Mouse (Mus musculus) hindbrain, embryonic 11.5 days (tissue): ENCODE measurements around the gene Adap2. TPM values are rescaled to one million over a fixed set of nuclear protein-coding genes. Genes with fewer than 3 reads are reported as not detected.
A peak's percentile ranks its signal among the peaks of the same experiment; 100 is the strongest.

Experiments used
- ATAC-seq: fragments of 200-750 bp; cut with Nextera tagmentation; 2 replicates; pipeline ENCODE4 v1.8.0; 2017; ENCODE audit warnings: mild to moderate bottlenecking, moderate TSS enrichment, moderate library complexity; ENCODE audit not compliant: low FRiP score
- DNase-seq: peaks from one replicate; pipeline ENCODE4 v3.0.0-alpha.2; 2015; ENCODE audit warnings: low spot score
- H3K27ac ChIP-seq: fragments of 300-500 bp; sonication (generic); 2 replicates; pipeline ENCODE4 v1.5.1; 2014; ENCODE audit warnings: mild to moderate bottlenecking, low read depth, low read length
- H3K27me3 ChIP-seq: fragments of 300-500 bp; sonication (generic); 2 replicates; pipeline ENCODE4 v1.6.1; 2014; ENCODE audit warnings: mild to moderate bottlenecking, low read length, moderate library complexity, mixed read lengths; ENCODE audit not compliant: control insufficient read depth, insufficient read depth
- H3K36me3 ChIP-seq: fragments of 300-500 bp; sonication (generic); 2 replicates; pipeline ENCODE4 v1.6.1; 2014; ENCODE audit warnings: mild to moderate bottlenecking, low read length, moderate library complexity, mixed read lengths; ENCODE audit not compliant: control insufficient read depth, insufficient read depth
- H3K4me1 ChIP-seq: fragments of 300-500 bp; sonication (generic); replicated peaks from 2 replicates; pipeline ENCODE4 v1.6.1; 2014; ENCODE audit warnings: low read length, mixed read lengths; ENCODE audit not compliant: control insufficient read depth, insufficient read depth
- H3K4me2 ChIP-seq: fragments of 300-500 bp; sonication (generic); replicated peaks from 2 replicates; pipeline ENCODE4 v1.6.1; 2014; ENCODE audit warnings: mild to moderate bottlenecking, low read depth, low read length
- H3K4me3 ChIP-seq: fragments of 300-500 bp; sonication (generic); 2 replicates; pipeline ENCODE4 v1.5.1; 2014; ENCODE audit warnings: low read depth, low read length
- H3K9ac ChIP-seq: fragments of 300-500 bp; sonication (generic); 2 replicates; pipeline ENCODE4 v1.6.1; 2014; ENCODE audit warnings: low read depth, low read length
- H3K9me3 ChIP-seq: fragments of 300-500 bp; sonication (generic); 2 replicates; pipeline ENCODE4 v1.6.1; 2016; ENCODE audit warnings: low read length; ENCODE audit not compliant: control insufficient read depth
- WGBS: fragments of 180-500 bp; shearing (Covaris S2); extraction: QIAGEN DNeasy Blood & Tissue Kit; methylation state at CpG from one replicate; pipeline ENCODE4 v1.1.7; 2014; 5-methylcytosine and 5-hydroxymethylcytosine counted together
- polyA plus RNA-seq: library from polyadenylated mRNA; unstranded; fragments of >200 nt; fragmentation: Nextera tagmentation; extraction: Ambion mirVana; gene quantifications from 2 replicates; pipeline ENCODE4 v1.2.1, GENCODE M21; 2014

The Adap2 gene
- 1.1 and 1.4 TPM in 2 replicates for polyA plus RNA-seq

- H3K27me3 ChIP-seq: peaks cover 26% of the 10 kb centered on the region
- no peaks in the 10 kb centered on the region for H3K4me1 ChIP-seq
These were observed at the start of gene Adap2 for GRCm38 (mm10) chr11:80153857-80154495. Gene Adap2 (plus strand): TSS chr11:80154105.

GRCm38 (mm10) chr11:80104407-80104806 lies 49.5 kb upstream of the Adap2 start:
- H3K4me1 ChIP-seq: no peaks in the 10 kb centered on the region
- no peaks in the 10 kb centered on the region for H3K36me3 ChIP-seq
- H3K9ac ChIP-seq: no peak overlapping the region
- no peaks in the 10 kb centered on the region for H3K9me3 ChIP-seq
- no peak for DNase-seq
- ATAC-seq: no peak
- H3K4me3 ChIP-seq: no peak overlapping the region
- no peaks in the 10 kb centered on the region for H3K27me3 ChIP-seq
- WGBS: 90% methylated on average over 1 of the region's 1 CpGs
- H3K4me2 ChIP-seq: no peak overlapping the region
- no peak overlapping the region for H3K27ac ChIP-seq

More at GRCm38 (mm10) chr11:80153857-80154495, at the start of gene Adap2:
- H3K4me2 ChIP-seq: peak within 1 kb of the TSS; percentile 60
- 2% methylated on average over 46 of the region's 47 CpGs for WGBS
- ATAC-seq (peak; percentile 64; the same call in 1 of the 2 replicates), DNase-seq (peak; percentile 78)
- H3K36me3 ChIP-seq: no peaks in the 10 kb centered on the region
- H3K4me3 ChIP-seq: peak within 1 kb of the TSS; percentile 46
- no peak within 1 kb of the TSS for H3K27ac ChIP-seq
- peak within 1 kb of the TSS; percentile 40 for H3K9ac ChIP-seq
- H3K9me3 ChIP-seq: no peaks in the 10 kb centered on the region

DNA sequence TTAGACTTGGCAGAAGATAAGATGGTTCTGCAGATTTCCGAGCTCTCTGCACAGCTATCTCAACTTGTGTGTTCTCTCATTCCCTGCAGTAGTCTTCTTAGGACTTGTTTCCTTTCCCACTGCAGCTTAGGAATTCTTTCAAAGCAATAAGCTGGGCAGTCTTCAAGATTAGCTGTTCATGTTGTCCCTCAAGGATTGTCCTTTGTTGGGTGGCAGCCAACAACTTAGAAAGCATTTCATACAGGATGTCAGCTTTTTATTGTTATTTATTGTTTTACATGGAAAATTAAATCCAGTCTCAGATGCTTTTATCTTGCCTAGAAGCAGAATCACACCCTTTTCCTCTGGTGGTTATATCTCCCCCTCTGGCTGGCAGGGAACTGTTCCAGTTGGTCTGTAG lies 37.5 kb upstream of the Adap2 start:
- WGBS: 97% methylated on average over 1 of the region's 1 CpGs
- Histone ChIP-seq H3K4me1 (no peaks in the 10 kb centered on the region), H3K36me3 (peaks cover 3% of the 10 kb centered on the region; the same call in 1 of the 2 replicates), H3K27me3 (no peaks in the 10 kb centered on the region), H3K4me3 (no peak overlapping the region), H3K9ac (no peak overlapping the region), H3K4me2 (no peak overlapping the region), H3K9me3 (no peaks in the 10 kb centered on the region), H3K27ac (no peak overlapping the region)
- DNase-seq (no peak), ATAC-seq (no peak)

GRCm38 (mm10) chr11:80132050-80132449 lies 21.9 kb upstream of the Adap2 start:
- Histone ChIP-seq H3K4me2 (no peak overlapping the region), H3K27me3 (no peaks in the 10 kb centered on the region), H3K9me3 (no peaks in the 10 kb centered on the region), H3K9ac (no peak overlapping the region), H3K4me3 (no peak overlapping the region), H3K27ac (no peak overlapping the region), H3K36me3 (0 out of 2 replicates have a peak, but pooled peaks cover 2% of the 10 kb centered on the region), H3K4me1 (no peaks in the 10 kb centered on the region)
- 75% methylated on average over 1 of the region's 1 CpGs for WGBS
- ATAC-seq (no peak), DNase-seq (no peak)

DNA sequence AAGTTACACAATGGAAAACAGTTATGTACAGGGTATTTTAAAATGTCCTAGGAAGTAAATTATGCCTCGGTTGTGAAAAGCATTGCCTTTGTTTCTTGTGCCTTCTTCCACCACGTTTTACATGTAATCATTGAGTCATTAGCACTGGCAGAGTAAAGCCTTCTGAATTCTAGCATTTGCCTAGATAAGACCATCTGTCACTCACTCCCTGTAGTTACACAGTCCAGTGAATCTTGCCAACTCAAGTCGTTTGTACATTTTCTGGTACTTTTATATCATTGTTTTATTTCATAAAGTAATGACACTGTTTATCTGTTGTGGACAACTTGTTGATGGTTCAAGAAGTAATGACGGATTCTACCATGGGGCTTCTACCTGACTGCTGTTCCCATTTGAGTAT lies 19.2 kb upstream of the Adap2 start:
- 0 out of 2 replicates have a peak, but pooled peaks cover 2% of the 10 kb centered on the region for H3K36me3 ChIP-seq
- no peak overlapping the region for H3K9ac ChIP-seq
- DNase-seq (no peak), ATAC-seq (no peak)
- H3K9me3 ChIP-seq: no peaks in the 10 kb centered on the region
- no peaks in the 10 kb centered on the region for H3K4me1 ChIP-seq
- no peak overlapping the region for H3K27ac ChIP-seq
- no peaks in the 10 kb centered on the region for H3K27me3 ChIP-seq
- no peak overlapping the region for H3K4me2 ChIP-seq
- 82% methylated on average over 4 of the region's 4 CpGs for WGBS
- H3K4me3 ChIP-seq: no peak overlapping the region

DNA sequence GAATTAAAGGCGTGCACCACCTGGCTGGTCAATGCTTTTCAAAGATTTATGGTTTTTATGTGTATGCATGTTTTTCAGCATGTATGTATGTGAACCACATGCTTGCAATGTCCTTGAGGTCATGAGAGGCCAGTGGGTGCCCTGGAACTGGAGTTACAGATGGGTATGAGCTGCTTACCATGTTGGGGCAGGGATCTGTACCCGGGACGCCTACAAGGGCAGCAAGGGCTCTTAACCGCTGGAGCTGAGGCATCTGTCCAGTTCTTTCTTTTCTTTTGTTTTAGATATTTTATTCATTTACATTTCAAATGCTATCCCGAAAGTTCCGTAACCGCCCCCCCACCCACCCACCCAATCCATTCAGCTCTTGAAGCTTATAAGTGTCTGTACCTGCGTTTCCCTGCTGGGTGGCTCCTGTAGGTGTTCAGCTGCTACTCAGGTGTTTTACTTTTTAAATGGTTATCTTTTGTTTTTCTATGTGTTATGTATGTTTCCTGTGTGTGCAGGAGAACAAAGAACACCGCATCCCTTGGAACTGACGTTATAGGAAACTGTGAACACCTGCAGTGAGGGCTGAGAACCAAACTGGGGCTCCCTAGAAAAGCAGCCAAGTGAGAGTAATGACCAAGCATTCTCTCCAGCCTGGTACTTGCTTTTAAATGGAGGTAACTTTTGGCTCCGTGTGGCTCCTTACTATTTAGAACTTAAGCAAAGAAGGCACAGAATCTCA lies 17.8 kb upstream of the Adap2 start:
- no peak overlapping the region for H3K9ac ChIP-seq
- 0 out of 2 replicates have a peak, but pooled peaks cover 2% of the 10 kb centered on the region for H3K36me3 ChIP-seq
- 92% methylated on average over 11 of the region's 11 CpGs for WGBS

DNA sequence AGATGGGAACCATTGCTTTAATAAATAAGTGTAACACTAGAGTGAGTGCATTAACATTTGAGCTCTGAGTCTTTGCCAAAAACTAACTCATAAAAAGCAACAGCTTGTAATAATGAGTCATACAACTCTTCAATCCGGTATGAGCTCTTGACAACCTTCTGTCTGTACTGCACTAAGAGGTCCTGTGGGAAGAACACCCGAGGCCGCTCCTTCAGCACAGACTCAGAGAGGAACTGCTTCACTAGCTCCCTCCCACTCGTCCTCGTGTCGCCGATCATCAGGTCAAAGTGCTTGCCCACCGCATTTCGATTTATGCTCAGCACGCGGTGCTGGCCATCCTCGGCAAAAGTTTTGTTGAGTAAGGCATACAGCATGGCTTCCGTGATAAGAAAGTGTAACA lies 17.1 kb upstream of the Adap2 start:
- WGBS: 91% methylated on average over 13 of the region's 13 CpGs
- no peak for DNase-seq
- Histone ChIP-seq H3K27ac (no peak overlapping the region), H3K27me3 (no peaks in the 10 kb centered on the region), H3K9me3 (no peaks in the 10 kb centered on the region), H3K36me3 (0 out of 2 replicates have a peak, but pooled peaks cover 2% of the 10 kb centered on the region), H3K4me1 (no peaks in the 10 kb centered on the region), H3K9ac (no peak overlapping the region), H3K4me3 (no peak overlapping the region), H3K4me2 (no peak overlapping the region)
- no peak for ATAC-seq

More for the DNA sequence above, 17.8 kb upstream of the Adap2 start:
- H3K4me1 ChIP-seq: no peaks in the 10 kb centered on the region
- no peak for ATAC-seq
- no peak overlapping the region for H3K4me2 ChIP-seq
- H3K9me3 ChIP-seq: no peaks in the 10 kb centered on the region
- no peaks in the 10 kb centered on the region for H3K27me3 ChIP-seq
- H3K27ac ChIP-seq: no peak overlapping the region
- no peak overlapping the region for H3K4me3 ChIP-seq
- no peak for DNase-seq

DNA sequence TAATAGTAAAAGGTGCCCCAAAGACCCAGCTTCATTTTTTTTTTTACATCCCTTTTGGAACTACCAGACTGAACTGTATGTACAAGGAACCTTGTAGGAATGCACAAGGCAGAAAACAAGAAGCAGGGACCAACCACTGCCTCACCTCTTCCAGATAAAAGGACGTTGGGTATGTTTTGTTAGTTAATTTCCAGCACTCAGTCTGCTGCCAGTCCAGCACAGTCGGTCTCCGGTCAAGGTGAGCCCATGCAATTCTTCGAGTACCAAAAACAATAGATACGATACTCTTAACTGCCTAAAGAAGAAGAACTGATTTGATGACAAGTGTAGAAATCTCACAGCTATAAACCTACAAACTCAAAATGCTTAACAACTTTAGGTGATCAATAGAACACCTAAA lies 16.1 kb upstream of the Adap2 start:
- H3K4me1 ChIP-seq: no peaks in the 10 kb centered on the region; the same call in 1 of the 2 replicates
- H3K4me2 ChIP-seq: no peak overlapping the region
- H3K27ac ChIP-seq: no peak overlapping the region
- no peaks in the 10 kb centered on the region for H3K9me3 ChIP-seq
- H3K9ac ChIP-seq: no peak overlapping the region
- DNase-seq (no peak), ATAC-seq (no peak)
- 0 out of 2 replicates have a peak, but pooled peaks cover 1% of the 10 kb centered on the region for H3K36me3 ChIP-seq
- no peak overlapping the region for H3K4me3 ChIP-seq
- no peaks in the 10 kb centered on the region for H3K27me3 ChIP-seq
- WGBS: 88% methylated on average over 5 of the region's 5 CpGs
